Mouse (Mus musculus) liver, adult (tissue): ENCODE data around the gene Hlcs.

ENCODE experiments used
- GATA4 ChIP-seq: IDR thresholded peaks from 2 replicates; pipeline ENCODE4 v1.6.1; 2014; ENCODE audit warnings: mild to moderate bottlenecking, low read length; ENCODE audit not compliant: insufficient replicate concordance

The Hlcs gene

DNA sequence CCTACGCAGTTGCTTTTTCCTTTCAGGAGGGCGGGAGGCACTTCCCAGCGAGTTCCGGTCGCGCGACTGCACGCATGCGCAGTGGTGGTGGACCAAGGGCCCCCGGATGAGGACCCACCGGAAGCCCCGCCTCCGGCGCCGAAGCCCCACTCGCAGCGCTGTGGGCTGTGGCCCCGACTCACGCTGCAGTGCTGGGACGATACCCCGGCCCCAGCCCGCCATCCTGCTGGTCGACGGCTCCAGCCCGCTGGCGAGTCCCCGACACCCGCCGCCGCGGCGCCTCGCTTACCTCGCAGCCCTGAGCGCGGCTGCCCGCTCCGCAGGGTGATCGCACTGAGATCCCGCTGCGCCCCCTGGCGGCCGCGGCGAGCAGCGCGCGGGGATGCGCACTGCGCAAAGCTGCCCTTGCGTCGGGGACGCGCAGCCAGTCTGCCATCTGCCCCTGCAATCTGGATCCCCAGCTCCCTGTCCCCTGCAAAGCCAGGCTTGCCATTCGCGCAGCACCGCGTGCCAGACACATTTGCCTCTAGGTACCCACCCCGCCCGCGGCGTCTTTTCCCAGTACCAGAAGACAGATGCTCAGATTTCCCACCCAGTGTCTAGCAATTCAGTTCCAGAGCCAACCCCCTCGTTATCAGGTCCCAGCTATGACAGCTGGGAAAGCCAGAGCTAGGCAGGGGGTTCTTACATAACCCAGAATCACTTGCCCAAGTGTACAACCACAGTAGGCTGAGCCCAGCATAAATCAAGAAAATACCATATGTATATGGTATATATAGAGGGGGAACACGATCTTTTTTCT, at the start of gene Hlcs:
Gene Hlcs (minus strand): TSS at position 343 of the 802 bp plus-strand sequence.
- TF ChIP-seq GATA4 = no peak

DNA sequence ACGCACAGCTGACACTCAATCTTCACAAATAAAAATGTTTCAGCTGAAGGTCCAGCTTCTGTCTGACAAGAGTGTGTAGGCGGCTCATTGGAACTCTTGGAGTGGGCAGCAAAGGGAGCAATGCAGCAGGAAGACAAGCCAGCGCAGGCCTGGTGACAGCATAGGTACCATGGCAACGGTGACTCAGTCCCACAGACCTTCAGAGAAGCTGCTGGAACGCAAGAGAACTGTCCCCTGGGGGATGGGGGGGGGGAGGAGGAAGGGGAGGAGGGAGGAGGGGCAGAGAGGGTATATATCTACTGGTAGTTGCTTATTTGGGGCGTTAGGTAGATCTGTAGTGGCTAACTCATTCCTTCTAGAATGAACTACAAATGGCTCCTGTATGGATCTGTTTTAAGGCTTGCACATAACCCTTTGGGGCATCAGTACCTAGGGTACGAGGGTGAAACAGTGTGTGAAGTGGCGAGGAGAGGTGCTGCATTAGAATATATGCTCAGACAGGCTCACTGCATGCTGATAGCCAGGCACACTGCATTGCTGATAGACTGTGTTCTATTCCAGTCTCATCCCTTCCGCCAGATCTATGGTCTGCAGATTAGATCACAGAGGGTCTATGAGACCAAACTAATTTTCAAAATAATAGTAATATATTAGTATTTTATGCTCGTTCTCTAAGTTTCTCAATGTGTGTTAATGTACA, 49.0 kb upstream of the Hlcs start:
- TF ChIP-seq GATA4 = no peak

DNA sequence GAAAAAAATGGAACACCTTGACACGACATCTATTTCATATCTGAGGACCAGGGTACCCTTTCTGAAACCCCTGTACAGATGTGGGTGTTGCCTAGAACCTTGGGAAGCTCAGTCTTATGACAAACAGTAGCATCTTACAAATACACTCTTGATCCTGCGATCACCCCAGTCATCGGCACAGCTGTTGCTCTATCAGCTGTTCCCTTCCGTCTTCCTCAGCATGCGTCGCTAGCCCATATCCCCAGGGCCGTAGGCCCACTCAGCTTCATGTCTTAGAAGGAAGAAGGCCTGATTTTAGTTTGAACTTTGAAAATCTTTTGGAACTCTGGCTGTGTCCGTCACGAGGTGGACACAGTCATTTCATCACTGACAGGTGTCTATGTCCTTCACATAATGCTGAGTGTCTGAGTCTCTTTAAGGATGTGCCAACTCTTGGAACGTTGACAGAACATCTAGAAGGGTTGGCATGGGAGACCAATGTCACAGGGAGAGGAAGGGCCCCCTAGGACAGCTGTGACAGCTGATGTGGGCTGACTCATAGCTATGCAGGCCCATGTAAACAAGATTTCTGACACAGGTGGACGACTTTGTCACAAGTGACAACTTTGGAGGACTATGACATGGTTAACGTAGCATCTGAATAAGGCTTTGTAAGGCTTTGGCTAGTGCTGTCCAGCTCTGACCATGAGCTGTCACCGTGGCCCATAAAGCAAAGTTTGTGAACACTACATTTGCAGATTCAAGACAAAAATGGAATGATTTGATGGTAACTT, 47.4 kb upstream of the Hlcs start:
- TF ChIP-seq GATA4 = no peak

DNA sequence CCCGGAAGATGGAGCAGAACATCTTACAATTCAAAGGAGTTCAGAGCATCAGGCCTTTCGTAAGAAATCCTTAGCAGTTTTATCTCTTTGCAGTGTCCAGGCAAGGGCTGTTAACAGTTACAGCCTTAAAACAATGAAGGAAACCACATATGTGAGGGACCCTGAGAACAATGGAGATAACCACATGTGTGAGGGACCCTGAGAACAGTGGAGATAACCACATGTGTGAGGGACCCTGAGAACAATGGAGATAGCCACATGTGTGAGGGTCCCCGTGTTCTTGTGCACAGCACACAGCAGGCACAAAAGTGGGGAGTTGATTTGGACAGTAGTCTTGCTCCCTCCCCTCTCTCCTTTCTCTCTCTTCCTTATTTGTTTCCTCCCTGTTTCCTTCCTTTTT, 44.7 kb upstream of the Hlcs start:
- TF ChIP-seq GATA4 = no peak

DNA sequence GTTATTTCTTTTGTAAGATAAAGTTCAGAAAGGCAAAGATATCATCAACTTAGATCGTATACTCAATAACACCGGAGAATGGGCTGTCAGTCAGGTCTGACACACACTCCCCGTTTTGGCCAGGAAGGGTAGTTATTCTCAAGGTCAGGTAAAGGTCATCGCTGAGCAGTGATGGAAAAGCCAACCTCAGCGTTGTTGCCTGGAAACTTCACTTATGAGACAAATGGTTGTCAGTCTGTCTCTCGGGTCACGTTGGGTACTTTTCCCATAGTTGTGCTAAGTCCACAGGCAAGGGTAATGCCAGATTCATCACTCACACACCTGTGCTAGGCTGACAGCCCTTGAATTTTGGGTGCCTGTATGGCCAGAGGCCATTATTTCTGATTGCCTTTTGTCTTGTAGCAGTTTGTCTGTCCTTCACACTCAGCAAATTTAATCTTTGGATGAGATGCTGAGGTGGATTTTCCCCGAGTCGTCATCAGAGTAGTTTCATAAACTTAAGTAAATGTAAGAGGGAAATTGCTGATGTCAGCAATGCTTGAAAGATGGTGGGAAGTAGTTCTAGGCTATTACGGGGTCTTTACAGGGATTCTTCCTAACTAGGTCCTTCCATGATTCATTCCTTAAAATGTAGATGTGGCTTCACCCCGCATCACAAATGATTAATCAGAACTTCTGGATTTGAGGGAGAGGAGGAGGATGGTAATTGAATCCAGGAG, 43.6 kb upstream of the Hlcs start:
- TF ChIP-seq GATA4 = no peak

DNA sequence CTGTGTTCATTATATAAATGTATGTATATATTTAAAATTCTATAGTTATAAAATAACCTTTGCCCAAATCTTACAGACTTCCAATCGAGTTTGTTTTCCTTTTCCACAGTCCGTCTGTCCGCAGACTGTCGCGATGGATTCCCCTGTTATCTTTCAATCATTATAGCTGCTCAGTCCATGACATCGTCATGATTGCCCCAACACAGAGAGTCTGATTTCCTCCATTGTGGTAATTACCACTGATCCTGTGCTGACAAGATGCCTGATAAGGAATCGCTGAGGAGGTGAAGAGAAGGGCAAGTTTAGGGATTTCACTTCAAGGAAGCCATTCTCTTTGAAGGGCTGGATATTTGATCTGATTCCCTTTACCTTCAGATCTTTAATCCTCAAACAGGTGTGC, 42.7 kb upstream of the Hlcs start:
- TF ChIP-seq GATA4 = no peak

DNA sequence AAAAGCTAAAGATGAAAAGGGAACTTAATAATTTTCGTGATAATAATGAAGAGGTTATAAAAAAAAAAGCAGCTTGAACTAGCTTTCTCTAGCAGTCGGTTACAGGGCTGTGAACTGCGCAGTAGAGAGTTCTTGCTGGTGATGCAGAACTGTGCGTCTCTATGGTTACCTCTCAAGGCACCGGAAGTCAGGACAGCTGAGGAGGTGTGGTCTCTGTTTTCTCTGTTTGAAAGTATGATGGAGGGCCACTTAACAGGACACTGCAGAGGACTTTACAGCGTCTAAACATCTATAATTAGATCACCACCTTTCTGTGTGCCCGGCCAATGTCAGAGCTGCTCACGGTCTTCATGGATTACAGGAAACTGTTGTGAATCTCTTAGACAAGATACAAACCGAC, 41.1 kb upstream of the Hlcs start:
- TF ChIP-seq GATA4 = no peak

DNA sequence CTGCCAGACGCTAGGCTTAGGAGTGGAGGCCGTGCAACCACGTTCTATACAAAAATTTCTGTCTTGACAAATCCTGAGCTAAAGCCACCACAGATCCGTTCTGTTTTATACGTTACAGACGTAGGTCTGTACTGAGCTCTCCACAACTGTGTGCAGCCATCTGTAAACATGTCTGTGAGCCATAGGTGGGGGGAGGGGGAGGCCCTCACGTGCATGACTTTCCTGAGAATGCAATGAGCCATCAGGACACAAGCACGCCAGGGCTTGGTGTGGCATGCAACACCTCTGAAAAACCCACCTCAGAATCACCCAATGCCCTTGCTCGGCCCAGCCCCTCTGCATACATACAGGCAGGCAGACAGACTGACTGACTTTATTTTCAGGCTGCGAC, 36.9 kb upstream of the Hlcs start:
- TF ChIP-seq GATA4 = no peak

DNA sequence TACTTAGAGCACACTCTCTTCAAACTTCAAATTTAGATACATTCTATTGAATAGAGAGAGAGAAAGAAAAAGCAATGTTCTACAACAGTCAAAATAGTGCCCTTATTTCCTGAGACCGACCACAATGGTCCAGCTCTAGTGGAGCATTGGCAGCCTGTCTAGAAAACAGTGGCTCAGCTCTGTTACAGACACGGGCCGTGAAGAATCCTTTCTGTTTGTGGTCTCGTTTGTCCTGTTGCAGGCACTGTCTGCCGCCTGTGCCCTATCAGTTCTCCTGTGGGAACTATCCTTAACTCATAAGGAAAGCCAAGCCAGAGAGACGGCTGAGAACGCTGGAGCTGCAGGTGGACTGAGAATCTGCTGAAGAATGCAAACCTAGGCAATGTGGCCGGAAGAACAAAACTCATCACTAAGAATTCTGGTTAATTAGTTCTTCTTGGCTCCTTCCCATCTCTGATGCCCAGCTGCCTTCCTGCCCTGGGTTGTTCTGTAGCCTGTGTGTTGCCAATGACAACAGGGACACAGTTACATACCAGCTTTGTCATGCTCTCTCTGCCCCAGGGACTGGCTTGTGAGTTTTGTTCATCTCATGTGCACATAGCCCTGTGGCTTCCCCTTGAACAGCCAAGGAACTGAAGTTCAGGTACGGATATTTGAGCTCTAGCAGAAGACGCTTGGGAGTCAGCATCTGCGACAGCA, 36.4 kb upstream of the Hlcs start:
- no peak for TF ChIP-seq GATA4

DNA sequence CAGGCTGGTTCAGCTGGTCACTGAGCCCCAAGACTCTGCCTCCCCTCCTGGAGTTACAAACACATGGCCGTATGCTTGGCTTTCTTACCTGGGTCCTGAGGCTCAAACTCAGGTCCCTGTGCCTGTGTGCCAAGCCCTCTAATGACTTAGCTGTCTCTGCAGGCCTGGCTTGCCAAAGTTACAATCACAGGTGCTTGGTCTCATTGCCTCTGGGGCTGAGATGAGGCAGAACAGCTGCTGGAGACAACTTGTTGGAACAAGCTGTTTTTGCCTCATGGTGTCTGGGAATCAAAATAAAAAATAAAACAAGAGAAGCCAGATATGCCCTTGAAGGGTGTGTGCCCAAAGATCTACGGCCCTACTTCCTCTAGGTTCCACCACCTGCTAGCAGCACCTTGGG, 35.4 kb upstream of the Hlcs start:
- TF ChIP-seq GATA4 = no peak

DNA sequence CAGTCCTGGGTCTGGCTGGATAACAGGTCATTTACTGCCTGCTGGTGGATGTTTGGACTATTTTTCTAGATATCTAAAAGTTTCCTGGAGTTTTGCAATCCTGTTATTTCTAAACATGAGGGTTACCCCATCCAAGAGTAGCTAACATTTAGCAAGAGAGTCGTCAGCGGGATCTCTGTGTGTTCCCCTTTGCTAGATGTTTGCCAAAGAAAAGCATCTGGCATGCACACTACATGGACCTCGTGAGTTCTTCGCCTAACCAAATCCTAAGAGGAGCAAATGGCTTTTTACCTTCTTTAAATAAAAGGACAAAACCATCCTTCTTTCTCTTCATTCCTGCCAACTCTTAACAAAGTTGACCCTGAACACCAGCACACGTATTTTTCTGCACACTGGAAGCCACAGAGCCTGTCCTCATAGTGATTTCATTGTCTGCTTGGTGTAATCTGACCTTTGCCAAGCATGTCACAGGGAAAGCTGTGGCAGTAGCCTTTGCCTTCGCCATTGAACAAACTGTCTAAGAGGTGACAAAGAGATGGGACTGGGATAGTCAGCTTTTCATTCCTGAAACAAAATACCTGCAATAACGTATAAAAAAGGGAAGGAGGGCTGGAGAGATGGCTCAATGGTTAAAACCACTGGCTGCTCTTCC, 33.8 kb upstream of the Hlcs start:
- TF ChIP-seq GATA4 = no peak

DNA sequence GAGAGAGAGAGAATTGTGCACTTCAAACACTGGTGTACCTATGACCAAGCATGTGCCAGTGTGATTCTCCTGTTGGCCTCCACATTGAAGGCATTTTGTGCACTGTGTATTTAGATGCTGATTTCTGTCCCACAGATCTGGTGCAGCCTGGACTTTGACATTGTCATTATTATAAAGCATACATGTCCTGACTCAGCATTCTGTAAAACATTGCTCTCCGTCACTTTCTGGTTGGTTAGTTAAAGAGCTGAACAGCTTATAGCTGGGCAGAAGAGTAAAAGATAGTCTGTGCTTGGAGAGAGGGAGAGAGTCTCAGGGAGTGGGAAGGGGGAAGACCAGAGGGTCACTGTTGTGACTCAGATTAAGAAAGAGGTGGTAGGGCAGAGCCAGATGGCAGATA, 32.4 kb upstream of the Hlcs start:
- no peak for TF ChIP-seq GATA4

DNA sequence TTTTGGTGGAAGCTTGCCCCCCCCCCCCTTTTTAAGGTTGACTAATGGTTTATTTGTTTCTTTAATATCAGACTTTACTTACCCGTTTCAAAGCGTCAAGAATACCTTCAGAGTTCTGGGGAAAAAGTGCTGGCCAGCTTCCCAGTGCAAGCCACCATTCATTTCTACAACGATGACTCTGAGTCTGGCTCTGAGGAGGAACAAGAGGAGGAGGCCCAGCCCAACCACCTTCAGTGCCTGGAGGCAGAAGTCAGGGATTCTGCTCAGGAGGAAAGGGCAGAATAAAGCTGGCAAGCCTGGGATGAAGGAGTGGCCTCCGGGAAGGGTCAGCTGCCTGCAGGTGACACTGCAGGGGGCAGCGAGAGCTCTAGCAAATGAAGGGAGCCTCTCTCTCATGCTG, 22.3 kb upstream of the Hlcs start:
- TF ChIP-seq GATA4 = no peak

DNA sequence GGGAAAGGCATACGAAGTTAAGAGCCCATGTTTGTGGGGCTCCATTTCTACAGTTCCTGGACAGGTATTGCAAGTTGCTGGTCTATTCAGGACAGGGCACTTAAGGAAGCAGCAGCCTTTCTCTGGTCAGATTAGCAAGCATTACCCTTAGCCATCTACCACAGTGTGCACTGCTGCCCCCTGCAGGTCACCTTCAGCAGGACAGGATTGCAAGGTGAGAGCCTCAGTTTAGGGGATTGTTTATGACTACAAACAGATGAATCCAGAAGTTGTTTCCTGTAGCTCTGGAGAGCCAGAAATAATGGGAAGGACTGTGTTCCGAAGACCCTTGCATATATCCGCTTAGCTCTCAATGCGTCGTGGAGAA, 18.5 kb upstream of the Hlcs start:
- no peak for TF ChIP-seq GATA4

DNA sequence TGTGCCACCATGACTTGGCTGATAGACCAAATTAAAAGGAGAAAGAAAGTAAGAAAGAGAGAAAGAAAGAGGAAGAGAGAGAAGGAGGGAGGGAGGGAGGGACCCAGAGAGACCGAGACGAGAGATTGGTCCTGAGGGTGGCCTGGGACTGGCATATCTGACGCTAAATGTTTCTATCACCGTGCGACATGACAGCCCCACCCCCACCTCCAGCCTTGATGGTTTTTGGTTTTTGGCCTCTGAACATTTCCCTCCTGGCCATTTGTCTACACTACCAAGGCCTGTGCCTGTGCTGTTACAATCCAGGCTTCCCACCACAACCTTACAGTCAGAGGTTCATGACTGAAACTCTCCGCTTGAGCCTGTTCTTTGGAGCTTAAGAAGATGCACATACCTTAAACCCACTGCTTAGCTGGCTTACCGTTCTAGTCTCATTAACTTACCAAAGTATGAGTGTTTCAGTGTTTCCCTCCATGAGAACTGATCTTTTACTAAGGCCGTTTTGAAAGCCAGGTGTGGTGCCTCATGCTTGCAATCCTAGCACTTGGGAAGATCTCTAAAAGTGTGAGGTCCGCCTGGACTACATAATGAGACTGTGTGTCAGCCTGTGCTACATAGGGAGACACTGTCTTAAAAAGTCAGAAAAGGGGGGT, 18.0 kb upstream of the Hlcs start:
- TF ChIP-seq GATA4 = no peak
